Comparison of ENCODE assay signal across 23 mouse cellular contexts in the genomic region with DNA sequence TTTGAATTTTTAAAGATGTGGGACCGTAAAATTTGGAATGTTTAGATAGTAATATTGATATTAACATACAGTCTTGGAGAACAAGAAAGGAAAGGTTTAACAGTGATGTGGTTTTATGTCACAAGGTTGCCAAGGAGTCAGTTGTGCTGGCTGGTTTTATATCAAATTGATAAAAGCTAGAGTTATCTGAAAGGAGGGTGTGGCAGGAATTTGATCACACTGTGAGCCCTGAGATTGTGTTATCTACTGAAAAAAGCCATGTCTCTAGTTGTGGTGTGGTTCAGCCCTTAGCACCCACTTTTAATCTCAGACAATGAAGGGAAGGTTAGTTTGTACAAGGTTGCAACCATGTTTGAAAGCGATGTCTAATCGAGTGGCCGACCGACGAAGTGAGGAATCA.
DNase-seq lines count a peak whose midpoint lies in the region; ATAC-seq and TF ChIP-seq lines count a peak whose summit lies in the region.
"Had no signal": no experiment of that assay in that cellular context is flagged by ENCODE, and none has a peak within 500 bp of the region (broad histone marks: within the 10 kb centered on the region; RNA-seq: fewer than 3 reads in every experiment).

No protein-coding gene starts in this region.

- TF ChIP-seq POLR2A in testis, adult 2 months (IDR thresholded peaks at IDR 0.05; ENCODE audit: control insufficient read depth, low read depth, low read length), result no peak
- no peak for TF ChIP-seq POLR2A in MEL (IDR thresholded peaks at IDR 0.05; ENCODE audit: control insufficient read depth in 1 of 2, insufficient read depth in 1 of 2, low read depth in 1 of 2, low read length in 2 of 2, poor library complexity in 1 of 2)

- no peaks in the 10 kb centered on the region for H3K27me3 ChIP-seq in limb, embryonic 11.5 days (ENCODE audit: control insufficient read depth, insufficient read depth, low read length)
- no peaks in the 10 kb centered on the region for H3K27me3 ChIP-seq in limb, embryonic 10.5 days (ENCODE audit: low read depth, poor library complexity, severe bottlenecking)
- no peaks in the 10 kb centered on the region for H3K27me3 ChIP-seq in testis, adult 2 months (ENCODE audit: control insufficient read depth, insufficient read depth, low read length)
- no peaks in the 10 kb centered on the region for H3K27me3 ChIP-seq in MEL (ENCODE audit: control insufficient read depth in 1 of 2, insufficient read depth in 2 of 2, low read length in 2 of 2)
- H3K27me3 ChIP-seq: CH12.LX, Patski had no signal

- no peak for ATAC-seq in limb, embryonic 11.5 days (ENCODE audit: insufficient number of reproducible peaks, low FRiP score, low TSS enrichment, low read depth)
- ATAC-seq in megakaryocyte-erythroid progenitor cell, adult 5-6 weeks (replicated peaks; ENCODE audit: low FRiP score, low TSS enrichment, poor library complexity, severe bottlenecking), result 0 out of 2 replicates have a peak, but pooled peaks have one; percentile 14
- ATAC-seq in CD4-positive, CD25-positive, alpha-beta regulatory T cell, adult 4 months, result no peak
- ATAC-seq: activated CD4-positive, CD25-positive, alpha-beta regulatory T cell, adult 4 months; Patski had no signal

- no peak overlapping the region for H3K9ac ChIP-seq in limb, embryonic 11.5 days (ENCODE audit: low read length)
- H3K9ac ChIP-seq in MEL (ENCODE audit: control insufficient read depth, low read depth, low read length, poor library complexity, severe bottlenecking), result no peak overlapping the region

- peak; percentile 6 for DNase-seq in limb, embryonic 11.5 days (ENCODE audit: low spot score)
- no peak for DNase-seq in limb, embryonic 10.5 days (ENCODE audit: low spot score)
- DNase-seq in testis, postnatal 10 days (ENCODE audit: low spot score), result no peak
- DNase-seq in MEL (ENCODE audit: low read depth, low spot score), result no peak
- no peak for DNase-seq in layer of hippocampus, postnatal 25 days (ENCODE audit: extremely low spot score in 1 of 2, low spot score in 1 of 2)
- DNase-seq: adrenal gland, adult 2 months; adrenal gland, adult 8-10 months; adrenal gland, postnatal 10 days; adrenal gland, postnatal 14 days; adrenal gland, postnatal 25 days; adrenal gland, postnatal 36 days; B cell, adult 2 months; cerebellum, adult 11 months; cerebellum, adult 11-12 months; cerebellum, adult 18-20 months; cerebellum, adult 2 months had no signal

- no peaks in the 10 kb centered on the region for H3K4me1 ChIP-seq in limb, embryonic 11.5 days (ENCODE audit: control insufficient read depth, insufficient read depth, low read length)
- H3K4me1 ChIP-seq in limb, embryonic 10.5 days, result no peaks in the 10 kb centered on the region
- H3K4me1 ChIP-seq in testis, adult 2 months (ENCODE audit: control insufficient read depth, insufficient read depth, low read length), result no peaks in the 10 kb centered on the region
- no peaks in the 10 kb centered on the region; a peak in 1 of 4 replicates for H3K4me1 ChIP-seq in MEL (ENCODE audit: control insufficient read depth in 1 of 2, insufficient read depth in 2 of 2, low read length in 2 of 2)

- H3K4me2 ChIP-seq in limb, embryonic 11.5 days (ENCODE audit: low read depth, severe bottlenecking), result no peak overlapping the region

- peak in 1 of 2 experiments; percentile 61; a peak in 1 of 4 replicates for TF ChIP-seq EP300 in MEL (IDR thresholded peaks at IDR 0.05; ENCODE audit: low read depth in 1 of 2, low read length in 2 of 2)

- no peaks in the 10 kb centered on the region for H3K9me3 ChIP-seq in limb, embryonic 11.5 days (ENCODE audit: control insufficient read depth, low read length)
- no peaks in the 10 kb centered on the region for H3K9me3 ChIP-seq in limb, embryonic 10.5 days (replicated peaks)
- H3K9me3 ChIP-seq in MEL (replicated peaks; ENCODE audit: insufficient read depth, low read length), result no peaks in the 10 kb centered on the region

- no peak overlapping the region for H3K4me3 ChIP-seq in limb, embryonic 11.5 days (ENCODE audit: low read depth, low read length)
- H3K4me3 ChIP-seq in limb, embryonic 10.5 days, result no peak overlapping the region
- peak overlapping the region; percentile 77 for H3K4me3 ChIP-seq in testis, adult 2 months (ENCODE audit: control insufficient read depth, low read depth, low read length)
- no peak overlapping the region for H3K4me3 ChIP-seq in MEL (ENCODE audit: control insufficient read depth in 1 of 2, insufficient read depth in 1 of 2, low read depth in 2 of 2, low read length in 2 of 2)

- no peaks in the 10 kb centered on the region for H3K79me2 ChIP-seq in MEL (ENCODE audit: control insufficient read depth, insufficient read depth, low read length, poor library complexity)

- WGBS in limb, embryonic 11.5 days, result 98% methylated on average over 6 of the region's 6 CpGs
- WGBS in limb, embryonic 10.5 days, result 98% methylated on average over 6 of the region's 6 CpGs

- TF ChIP-seq RAD21 in MEL (IDR thresholded peaks at IDR 0.05; ENCODE audit: low read depth, low read length), result no peak

- no peak for TF ChIP-seq CTCF in testis, adult 2 months (IDR thresholded peaks at IDR 0.05; ENCODE audit: control insufficient read depth, insufficient read depth, insufficient replicate concordance, low read depth, low read length)
- TF ChIP-seq CTCF in MEL (IDR thresholded peaks at IDR 0.05 in 2 of 3, conservative IDR thresholded peaks at IDR 0.05 in 1 of 3; ENCODE audit: control insufficient read depth in 1 of 3, insufficient read depth in 1 of 3, low read depth in 2 of 3, low read length in 3 of 3, poor library complexity in 1 of 3, severe bottlenecking in 1 of 3), result no peak

- H3K36me3 ChIP-seq in limb, embryonic 11.5 days (ENCODE audit: control insufficient read depth, insufficient read depth, low read length), result no peaks in the 10 kb centered on the region
- H3K36me3 ChIP-seq in limb, embryonic 10.5 days, result no peaks in the 10 kb centered on the region
- H3K36me3 ChIP-seq in testis, adult 2 months (ENCODE audit: control insufficient read depth, insufficient read depth, low read length), result no peaks in the 10 kb centered on the region
- H3K36me3 ChIP-seq in MEL (ENCODE audit: control insufficient read depth in 1 of 2, insufficient read depth in 2 of 2, low read length in 2 of 2), result no peaks in the 10 kb centered on the region
- H3K36me3 ChIP-seq: G1E had no signal

- H3K27ac ChIP-seq in limb, embryonic 11.5 days (replicated peaks; ENCODE audit: low read depth, low read length), result no peak overlapping the region
- no peak overlapping the region for H3K27ac ChIP-seq in limb, embryonic 10.5 days
- no peak overlapping the region for H3K27ac ChIP-seq in testis, adult 2 months (ENCODE audit: control insufficient read depth, insufficient read depth, low read depth, low read length)
- no peak overlapping the region for H3K27ac ChIP-seq in MEL (ENCODE audit: control insufficient read depth, low read depth, low read length)

TF ChIP-seq in MEL, 35 proteins besides CTCF, POLR2A, EP300 and RAD21:
- TF ChIP-seq NELFE (IDR thresholded peaks at IDR 0.05; ENCODE audit: low read depth, low read length) (no peak), USF2 (IDR thresholded peaks at IDR 0.05; ENCODE audit: borderline replicate concordance in 1 of 2, insufficient read depth in 1 of 2, low read depth in 1 of 2, low read length in 2 of 2) (no peak), TCF12 (IDR thresholded peaks at IDR 0.05; ENCODE audit: low read depth, low read length) (peak; percentile 55; the same call in 1 of the 2 replicates), E2F4 (IDR thresholded peaks at IDR 0.05; ENCODE audit: borderline replicate concordance, low read depth, low read length) (no peak), ZKSCAN1 (IDR thresholded peaks at IDR 0.05; ENCODE audit: low read depth, low read length) (no peak)
